Comparison of ENCODE assay signal across 21 mouse cellular contexts in genomic region chrX:99437781-99438180, GRCm38 (mm10). TPM values are rescaled to one million over a fixed set of nuclear protein-coding genes. Genes with fewer than 3 reads are reported as not detected.
DNase-seq lines count a peak whose midpoint lies in the region; ATAC-seq lines count a peak whose summit lies in the region.
"Had no signal": no experiment of that assay in that cellular context is flagged by ENCODE, and none has a peak within 500 bp of the region (broad histone marks: within the 10 kb centered on the region; RNA-seq: fewer than 3 reads in every experiment).

No protein-coding gene starts in this region.

- DNase-seq in adrenal gland, postnatal 10 days, result peak; percentile 17
- no peak for DNase-seq in adrenal gland, postnatal 36 days
- DNase-seq in forebrain, embryonic 14.5 days (ENCODE audit: low spot score), result peak; percentile 26
- no peak for DNase-seq in forebrain, embryonic 11.5 days (ENCODE audit: low spot score)
- DNase-seq in midbrain, embryonic 14.5 days, result no peak
- DNase-seq in testis, postnatal 10 days (ENCODE audit: low spot score), result peak; percentile 47
- no peak for DNase-seq in testis, postnatal 14 days (ENCODE audit: low spot score)
- DNase-seq: adrenal gland, adult 8-10 months; cerebellum, adult 11-12 months; cerebellum, adult 9-11 months; gastrocnemius, postnatal 25 days; heart, adult 18-20 months; heart, postnatal 10 days; heart, postnatal 36 days had no signal

- no peaks in the 10 kb centered on the region for H3K36me3 ChIP-seq in forebrain, embryonic 14.5 days (ENCODE audit: control insufficient read depth, insufficient read depth, low read length)
- H3K36me3 ChIP-seq in forebrain, embryonic 11.5 days (ENCODE audit: control insufficient read depth, insufficient read depth, low read length), result no peaks in the 10 kb centered on the region
- H3K36me3 ChIP-seq in midbrain, embryonic 16.5 days (ENCODE audit: control insufficient read depth, insufficient read depth, low read length), result no peaks in the 10 kb centered on the region
- no peaks in the 10 kb centered on the region for H3K36me3 ChIP-seq in midbrain, embryonic 14.5 days (ENCODE audit: control insufficient read depth, insufficient read depth, low read length)
- H3K36me3 ChIP-seq: forebrain, embryonic 10.5 days; forebrain, embryonic 15.5 days; heart, embryonic 12.5 days; heart, embryonic 15.5 days had no signal

- no peak overlapping the region for H3K4me3 ChIP-seq in forebrain, embryonic 14.5 days (ENCODE audit: low read depth, low read length)
- H3K4me3 ChIP-seq in forebrain, embryonic 11.5 days (ENCODE audit: low read depth, low read length), result no peak overlapping the region
- H3K4me3 ChIP-seq in midbrain, embryonic 16.5 days (ENCODE audit: low read depth, low read length), result no peak overlapping the region
- H3K4me3 ChIP-seq in midbrain, embryonic 14.5 days (replicated peaks; ENCODE audit: low read depth, low read length), result no peak overlapping the region
- H3K4me3 ChIP-seq: forebrain, embryonic 10.5 days; forebrain, embryonic 15.5 days; heart, embryonic 12.5 days; heart, embryonic 15.5 days had no signal

- H3K9ac ChIP-seq in forebrain, embryonic 14.5 days (ENCODE audit: low read length), result no peak overlapping the region
- no peak overlapping the region for H3K9ac ChIP-seq in forebrain, embryonic 11.5 days (ENCODE audit: low read length)
- H3K9ac ChIP-seq in midbrain, embryonic 16.5 days (ENCODE audit: low read depth, low read length), result no peak overlapping the region
- no peak overlapping the region for H3K9ac ChIP-seq in midbrain, embryonic 14.5 days (replicated peaks; ENCODE audit: low read length)
- H3K9ac ChIP-seq: forebrain, embryonic 15.5 days; heart, embryonic 12.5 days; heart, embryonic 15.5 days; hindbrain, embryonic 14.5 days had no signal

- H3K27ac ChIP-seq in forebrain, embryonic 14.5 days (ENCODE audit: low read depth, low read length), result no peak overlapping the region
- H3K27ac ChIP-seq in forebrain, embryonic 11.5 days (ENCODE audit: low read depth, low read length), result no peak overlapping the region
- no peak overlapping the region for H3K27ac ChIP-seq in midbrain, embryonic 16.5 days (ENCODE audit: low read length)
- no peak overlapping the region for H3K27ac ChIP-seq in midbrain, embryonic 14.5 days (replicated peaks; ENCODE audit: low read depth, low read length)
- H3K27ac ChIP-seq: forebrain, embryonic 10.5 days; forebrain, embryonic 15.5 days; heart, embryonic 15.5 days; hindbrain, embryonic 14.5 days had no signal

- WGBS in forebrain, embryonic 14.5 days, result 57% methylated on average over 6 of the region's 6 CpGs
- 82% methylated on average over 6 of the region's 6 CpGs for WGBS in forebrain, embryonic 11.5 days
- WGBS in midbrain, embryonic 16.5 days, result 59% methylated on average over 6 of the region's 6 CpGs
- 71% methylated on average over 6 of the region's 6 CpGs for WGBS in midbrain, embryonic 14.5 days

- peaks cover 4% of the 10 kb centered on the region; the same call in 1 of the 2 replicates for H3K4me1 ChIP-seq in forebrain, embryonic 14.5 days (ENCODE audit: control insufficient read depth, insufficient read depth, low read length)
- peaks cover 4% of the 10 kb centered on the region; the same call in 1 of the 2 replicates for H3K4me1 ChIP-seq in forebrain, embryonic 11.5 days (replicated peaks; ENCODE audit: control insufficient read depth, insufficient read depth, low read length)
- H3K4me1 ChIP-seq in midbrain, embryonic 16.5 days (ENCODE audit: control insufficient read depth, insufficient read depth, low read length), result peaks cover 1% of the 10 kb centered on the region; the same call in 1 of the 2 replicates
- H3K4me1 ChIP-seq in midbrain, embryonic 14.5 days (ENCODE audit: control insufficient read depth, insufficient read depth, low read length), result no peaks in the 10 kb centered on the region

- no peaks in the 10 kb centered on the region for H3K9me3 ChIP-seq in forebrain, embryonic 14.5 days (replicated peaks; ENCODE audit: control insufficient read depth, low read length)
- no peaks in the 10 kb centered on the region for H3K9me3 ChIP-seq in forebrain, embryonic 11.5 days (ENCODE audit: control insufficient read depth, low read length)
- no peaks in the 10 kb centered on the region for H3K9me3 ChIP-seq in midbrain, embryonic 16.5 days (replicated peaks; ENCODE audit: control insufficient read depth, low read length, poor library complexity, severe bottlenecking)
- H3K9me3 ChIP-seq in midbrain, embryonic 14.5 days (ENCODE audit: control insufficient read depth, low read length), result no peaks in the 10 kb centered on the region
- H3K9me3 ChIP-seq: forebrain, embryonic 10.5 days; forebrain, embryonic 15.5 days; heart, embryonic 12.5 days; heart, embryonic 15.5 days had no signal

- no peaks in the 10 kb centered on the region; the same call in 1 of the 2 replicates for H3K27me3 ChIP-seq in forebrain, embryonic 14.5 days (replicated peaks; ENCODE audit: control insufficient read depth, insufficient read depth, low read length)
- peaks cover 14% of the 10 kb centered on the region; the same call in 1 of the 2 replicates for H3K27me3 ChIP-seq in forebrain, embryonic 11.5 days (ENCODE audit: control insufficient read depth, insufficient read depth, low read length)
- peaks cover under 1% of the 10 kb centered on the region for H3K27me3 ChIP-seq in midbrain, embryonic 16.5 days (ENCODE audit: control insufficient read depth, insufficient read depth, low read depth, low read length)
- H3K27me3 ChIP-seq in midbrain, embryonic 14.5 days (ENCODE audit: control insufficient read depth, insufficient read depth, low read length), result no peaks in the 10 kb centered on the region
- H3K27me3 ChIP-seq: forebrain, embryonic 15.5 days had no signal

- 0 out of 2 replicates have a peak, but pooled peaks have one; percentile 29 for ATAC-seq in forebrain, embryonic 14.5 days
- no peak; the same call in 1 of the 2 replicates for ATAC-seq in forebrain, embryonic 11.5 days (replicated peaks; ENCODE audit: low FRiP score)
- 0 out of 2 replicates have a peak, but pooled peaks have one; percentile 21 for ATAC-seq in midbrain, embryonic 16.5 days
- ATAC-seq in midbrain, embryonic 14.5 days (ENCODE audit: low FRiP score, low TSS enrichment), result no peak
- ATAC-seq: activated CD4-positive, CD25-positive, alpha-beta regulatory T cell, adult 4 months; forebrain, embryonic 15.5 days had no signal

- no peak overlapping the region for H3K4me2 ChIP-seq in forebrain, embryonic 14.5 days (ENCODE audit: low read length)
- H3K4me2 ChIP-seq in forebrain, embryonic 11.5 days (ENCODE audit: low read depth, low read length, severe bottlenecking), result no peak overlapping the region
- no peak overlapping the region for H3K4me2 ChIP-seq in midbrain, embryonic 16.5 days (ENCODE audit: low read length)
- H3K4me2 ChIP-seq in midbrain, embryonic 14.5 days (ENCODE audit: low read length), result no peak overlapping the region
- H3K4me2 ChIP-seq: forebrain, embryonic 15.5 days; heart, embryonic 12.5 days; heart, embryonic 15.5 days; hindbrain, embryonic 14.5 days had no signal

RNA-seq across cellular contexts. Expression of gene Pja1, which starts 33.3 kb away (rescaled TPM):
- total RNA-seq in adrenal gland, postnatal 10 days (2021), result 10 to 100 TPM; 76.2 to 88.1 TPM
- total RNA-seq in adrenal gland, postnatal 36 days (2021), result 100 to 1,000 TPM; 116 to 170 TPM
- polyA plus RNA-seq in forebrain, embryonic 14.5 days (2014; fragmentation: Nextera tagmentation; extraction: Ambion mirVana), result 328 and 377 TPM in 2 replicates
- polyA plus RNA-seq in forebrain, embryonic 11.5 days (2014; fragmentation: Nextera tagmentation; extraction: Ambion mirVana), result 228 TPM in 2 replicates
- 431 and 432 TPM in 2 replicates for polyA plus RNA-seq in midbrain, embryonic 16.5 days (2015; fragmentation: Nextera tagmentation; extraction: Ambion mirVana)
- 327 and 333 TPM in 2 replicates for polyA plus RNA-seq in midbrain, embryonic 14.5 days (2014; fragmentation: Nextera tagmentation; extraction: Ambion mirVana)

Comparison
In these comparisons a context has a peak if more than half of its experiments do, and no peak if none do; other contexts are left out.
1. DNase-seq: peak in adrenal gland, postnatal 10 days (single experiment), forebrain, embryonic 14.5 days (single experiment) and testis, postnatal 10 days (single experiment); none in adrenal gland, postnatal 36 days (0 of 2), forebrain, embryonic 11.5 days (single experiment), midbrain, embryonic 14.5 days (single experiment) and testis, postnatal 14 days (single experiment).
2. ATAC-seq: peak in forebrain, embryonic 14.5 days (single experiment) and midbrain, embryonic 16.5 days (single experiment); none in forebrain, embryonic 11.5 days (single experiment) and midbrain, embryonic 14.5 days (single experiment).